Mouse (Mus musculus): ENCODE data around the gene A230050P20Rik. TPM values are rescaled to one million over a fixed set of nuclear protein-coding genes. Genes with fewer than 3 reads are reported as not detected.

A230050P20Rik gene
- polyA plus RNA-seq, 1 experiment from 2014 or later: 18.8 TPM

- H3K4me2 ChIP-seq (ENCODE audit: low read depth, low read length): no peak overlapping the region
- 58% methylated on average over 5 of the region's 5 CpGs for WGBS
- peaks cover 65% of the 10 kb centered on the region for H3K36me3 ChIP-seq (ENCODE audit: control insufficient read depth, insufficient read depth, low read length)
- no peak overlapping the region for H3K9ac ChIP-seq (ENCODE audit: low read length)
- H3K9me3 ChIP-seq (ENCODE audit: control insufficient read depth, low read length): no peaks in the 10 kb centered on the region
- peaks cover 11% of the 10 kb centered on the region for H3K4me1 ChIP-seq (replicated peaks; ENCODE audit: control insufficient read depth, insufficient read depth, low read length)
- H3K4me3 ChIP-seq (ENCODE audit: low read length): no peak overlapping the region
- no peaks in the 10 kb centered on the region for H3K27me3 ChIP-seq (ENCODE audit: control insufficient read depth, insufficient read depth, low read depth, low read length)
- ATAC-seq (ENCODE audit: low read depth): no peak
- H3K27ac ChIP-seq (ENCODE audit: low read length): no peak overlapping the region
These were observed 23.7 kb downstream of the A230050P20Rik start for GRCm38 (mm10) chr9:20892104-20892653.

DNA sequence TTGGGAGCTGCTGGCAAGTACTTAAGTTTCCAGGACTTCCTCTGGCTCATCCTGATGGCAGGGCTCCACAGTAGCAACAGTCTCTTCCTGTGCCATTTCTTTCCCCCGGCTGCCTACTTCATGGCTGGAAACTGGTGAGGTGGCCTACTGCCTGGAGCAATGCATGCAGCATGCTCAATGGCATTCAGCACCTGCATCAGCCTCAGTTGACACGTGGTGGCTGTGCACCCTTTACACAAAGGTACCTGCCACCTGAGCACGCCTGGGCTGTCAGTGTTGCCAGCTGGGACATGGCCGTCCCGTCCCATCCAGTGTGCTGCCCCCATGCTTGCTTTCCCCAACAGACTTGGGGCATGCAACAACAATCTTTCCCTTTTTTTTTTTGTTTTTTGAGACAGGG is 24.6 kb downstream of the A230050P20Rik start:
- no peak overlapping the region for H3K4me2 ChIP-seq (ENCODE audit: low read depth, low read length)

DNA sequence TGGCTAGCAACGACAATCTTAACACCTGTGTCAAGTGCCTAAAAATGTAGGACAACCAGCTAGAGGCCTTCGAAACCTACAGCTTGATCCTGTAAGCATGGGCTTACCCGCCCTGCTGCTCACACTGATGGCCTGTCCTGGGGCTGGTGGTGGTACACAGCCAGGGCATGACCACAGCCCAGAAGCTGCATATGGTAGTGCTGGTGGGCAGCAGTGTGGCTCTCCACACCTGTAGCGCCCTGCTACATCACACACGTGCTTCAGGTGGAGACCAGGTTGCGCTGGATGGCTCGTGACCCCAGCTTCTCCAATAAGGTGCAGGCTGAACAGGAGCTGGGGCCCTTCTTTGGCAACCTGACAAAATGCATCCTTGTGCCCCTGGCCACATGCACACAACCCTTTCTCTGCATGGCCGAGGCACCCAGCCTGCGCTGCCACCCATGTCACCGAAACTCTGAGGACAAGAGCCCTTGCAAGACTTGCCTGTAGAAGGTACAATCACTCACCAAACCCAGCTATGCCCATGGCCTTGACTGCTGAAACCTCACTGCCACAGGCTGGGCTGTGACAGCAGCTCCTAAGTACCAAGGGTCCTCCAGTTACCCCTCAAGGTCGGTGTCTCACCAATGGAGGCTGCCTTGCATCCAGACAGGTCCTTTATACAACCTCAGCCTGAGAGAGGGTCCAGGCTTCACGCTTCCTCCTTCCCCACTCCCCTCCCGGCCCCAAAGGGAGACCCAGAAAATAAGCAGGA is 25.3 kb downstream of the A230050P20Rik start:
- H3K4me2 ChIP-seq (ENCODE audit: low read depth, low read length): no peak overlapping the region

More for the DNA sequence above, 24.6 kb downstream of the A230050P20Rik start:
- no peaks in the 10 kb centered on the region for H3K9me3 ChIP-seq (ENCODE audit: control insufficient read depth, low read length)
- peaks cover 18% of the 10 kb centered on the region for H3K4me1 ChIP-seq (replicated peaks; ENCODE audit: control insufficient read depth, insufficient read depth, low read length)
- H3K9ac ChIP-seq (ENCODE audit: low read length): no peak overlapping the region
- peaks cover 65% of the 10 kb centered on the region for H3K36me3 ChIP-seq (ENCODE audit: control insufficient read depth, insufficient read depth, low read length)
- H3K27me3 ChIP-seq (ENCODE audit: control insufficient read depth, insufficient read depth, low read depth, low read length): no peaks in the 10 kb centered on the region
- no peak for ATAC-seq (ENCODE audit: low read depth)
- WGBS: 66% methylated on average over 5 of the region's 5 CpGs
- H3K27ac ChIP-seq (ENCODE audit: low read length): no peak overlapping the region
- no peak overlapping the region for H3K4me3 ChIP-seq (ENCODE audit: low read length)

GRCm38 (mm10) chr9:20894629-20895028 is 26.2 kb downstream of the A230050P20Rik start:
- ATAC-seq (ENCODE audit: low read depth): no peak
- Histone ChIP-seq H3K9ac (ENCODE audit: low read length) (no peak overlapping the region; the same call in 1 of the 2 replicates), H3K27ac (ENCODE audit: low read length) (no peak overlapping the region), H3K36me3 (ENCODE audit: control insufficient read depth, insufficient read depth, low read length) (peaks cover 63% of the 10 kb centered on the region), H3K4me2 (ENCODE audit: low read depth, low read length) (no peak overlapping the region), H3K4me3 (ENCODE audit: low read length) (no peak overlapping the region), H3K9me3 (ENCODE audit: control insufficient read depth, low read length) (no peaks in the 10 kb centered on the region), H3K4me1 (replicated peaks; ENCODE audit: control insufficient read depth, insufficient read depth, low read length) (peaks cover 13% of the 10 kb centered on the region), H3K27me3 (ENCODE audit: control insufficient read depth, insufficient read depth, low read depth, low read length) (no peaks in the 10 kb centered on the region)
- 86% methylated on average over 15 of the region's 15 CpGs for WGBS

More for the DNA sequence above, 25.3 kb downstream of the A230050P20Rik start:
- Histone ChIP-seq H3K9ac (ENCODE audit: low read length) (no peak overlapping the region; the same call in 1 of the 2 replicates), H3K4me3 (ENCODE audit: low read length) (no peak overlapping the region), H3K27ac (ENCODE audit: low read length) (no peak overlapping the region), H3K36me3 (ENCODE audit: control insufficient read depth, insufficient read depth, low read length) (peaks cover 65% of the 10 kb centered on the region), H3K27me3 (ENCODE audit: control insufficient read depth, insufficient read depth, low read depth, low read length) (no peaks in the 10 kb centered on the region), H3K9me3 (ENCODE audit: control insufficient read depth, low read length) (no peaks in the 10 kb centered on the region), H3K4me1 (replicated peaks; ENCODE audit: control insufficient read depth, insufficient read depth, low read length) (peaks cover 18% of the 10 kb centered on the region)
- WGBS: 79% methylated on average over 13 of the region's 13 CpGs
- ATAC-seq (ENCODE audit: low read depth): no peak

GRCm38 (mm10) chr9:20895382-20895781 is 26.9 kb downstream of the A230050P20Rik start:
- Histone ChIP-seq H3K27me3 (ENCODE audit: control insufficient read depth, insufficient read depth, low read depth, low read length) (no peaks in the 10 kb centered on the region), H3K4me3 (ENCODE audit: low read length) (no peak overlapping the region), H3K9ac (ENCODE audit: low read length) (no peak overlapping the region), H3K36me3 (ENCODE audit: control insufficient read depth, insufficient read depth, low read length) (peaks cover 56% of the 10 kb centered on the region), H3K27ac (ENCODE audit: low read length) (no peak overlapping the region), H3K9me3 (ENCODE audit: control insufficient read depth, low read length) (no peaks in the 10 kb centered on the region), H3K4me1 (replicated peaks; ENCODE audit: control insufficient read depth, insufficient read depth, low read length) (peaks cover 13% of the 10 kb centered on the region), H3K4me2 (ENCODE audit: low read depth, low read length) (no peak overlapping the region)
- no peak for ATAC-seq (ENCODE audit: low read depth)
- 91% methylated on average over 9 of the region's 9 CpGs for WGBS

DNA sequence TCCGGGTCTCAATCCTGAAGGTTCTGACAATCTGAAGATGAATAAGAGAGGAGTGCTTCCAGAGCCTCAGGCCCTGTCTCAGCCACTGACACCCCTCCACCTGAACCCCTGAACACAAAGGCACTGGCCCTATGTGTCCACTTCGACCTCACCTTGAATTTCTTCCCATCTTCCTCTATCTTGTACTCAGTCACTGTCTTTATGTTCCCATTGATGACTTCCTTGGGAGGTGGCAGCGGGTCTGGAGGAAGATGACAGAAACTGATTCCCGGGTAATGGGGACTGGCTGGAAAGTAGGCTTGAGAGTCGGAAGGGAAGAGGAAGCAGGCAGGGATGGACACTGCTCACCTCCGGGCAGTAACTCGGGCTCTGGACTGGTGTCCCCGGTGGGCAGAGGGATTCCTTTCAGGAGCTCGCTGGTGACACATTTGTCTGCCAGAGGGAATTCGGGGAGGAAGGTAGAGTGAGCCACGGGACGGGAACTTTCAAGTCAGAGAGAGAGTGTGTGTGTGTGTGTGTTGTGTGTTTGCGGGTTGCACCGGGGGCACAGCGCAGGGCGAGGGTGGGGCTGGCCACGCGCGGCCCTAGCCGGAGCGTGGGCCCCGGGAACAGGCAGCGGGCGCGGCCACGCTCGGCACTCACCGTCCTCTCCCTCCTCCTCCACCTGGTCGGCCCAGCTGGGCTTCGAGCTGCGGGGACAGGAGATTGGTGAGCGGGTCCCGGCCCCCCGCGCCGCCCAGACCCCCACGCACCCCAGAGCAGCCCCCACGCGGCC is 29.5 kb downstream of the A230050P20Rik start:
- Histone ChIP-seq H3K4me3 (ENCODE audit: low read length) (peak overlapping the region; percentile 94), H3K9me3 (ENCODE audit: control insufficient read depth, low read length) (no peaks in the 10 kb centered on the region), H3K4me1 (replicated peaks; ENCODE audit: control insufficient read depth, insufficient read depth, low read length) (peaks cover 16% of the 10 kb centered on the region), H3K27ac (ENCODE audit: low read length) (peak overlapping the region; percentile 65), H3K9ac (ENCODE audit: low read length) (peak overlapping the region; percentile 99), H3K4me2 (ENCODE audit: low read depth, low read length) (peak overlapping the region; percentile 99), H3K27me3 (ENCODE audit: control insufficient read depth, insufficient read depth, low read depth, low read length) (no peaks in the 10 kb centered on the region), H3K36me3 (ENCODE audit: control insufficient read depth, insufficient read depth, low read length) (peaks cover 32% of the 10 kb centered on the region)
- WGBS: 3% methylated on average over 38 of the region's 39 CpGs
- peak; percentile 61 for ATAC-seq (ENCODE audit: low read depth)

GRCm38 (mm10) chr9:20898511-20899073 is 30.1 kb downstream of the A230050P20Rik start, which contains the start of gene Eif3g:
Gene Eif3g, minus strand, starts transcription at chr9:20898623.
- H3K9me3 ChIP-seq (ENCODE audit: control insufficient read depth, low read length): no peaks in the 10 kb centered on the region
- peaks cover 16% of the 10 kb centered on the region for H3K4me1 ChIP-seq (replicated peaks; ENCODE audit: control insufficient read depth, insufficient read depth, low read length)
- H3K27me3 ChIP-seq (ENCODE audit: control insufficient read depth, insufficient read depth, low read depth, low read length): no peaks in the 10 kb centered on the region
- peak; percentile 89 for ATAC-seq (ENCODE audit: low read depth)
- peak within 1 kb of the TSS; percentile 99 for H3K4me2 ChIP-seq (ENCODE audit: low read depth, low read length)
- peaks cover 27% of the 10 kb centered on the region for H3K36me3 ChIP-seq (ENCODE audit: control insufficient read depth, insufficient read depth, low read length)
- H3K4me3 ChIP-seq (ENCODE audit: low read length): peak within 1 kb of the TSS; percentile 94
- 3% methylated on average over 34 of the region's 34 CpGs for WGBS
- peak within 1 kb of the TSS; percentile 65 for H3K27ac ChIP-seq (ENCODE audit: low read length)
- H3K9ac ChIP-seq (ENCODE audit: low read length): peak within 1 kb of the TSS; percentile 99

GRCm38 (mm10) chr9:20901466-20902173 is 33.2 kb downstream of the A230050P20Rik start:
- 0 out of 2 replicates have a peak, but pooled peaks have one; percentile 12 for ATAC-seq (ENCODE audit: low read depth)
- 11% methylated on average over 13 of the region's 13 CpGs for WGBS
- Histone ChIP-seq H3K27me3 (ENCODE audit: control insufficient read depth, insufficient read depth, low read depth, low read length) (no peaks in the 10 kb centered on the region), H3K4me3 (ENCODE audit: low read length) (no peak overlapping the region), H3K9ac (ENCODE audit: low read length) (peak overlapping the region; percentile 40; the same call in 1 of the 2 replicates), H3K4me1 (replicated peaks; ENCODE audit: control insufficient read depth, insufficient read depth, low read length) (peaks cover 16% of the 10 kb centered on the region), H3K27ac (ENCODE audit: low read length) (no peak overlapping the region), H3K4me2 (ENCODE audit: low read depth, low read length) (no peak overlapping the region), H3K9me3 (ENCODE audit: control insufficient read depth, low read length) (no peaks in the 10 kb centered on the region), H3K36me3 (ENCODE audit: control insufficient read depth, insufficient read depth, low read length) (peaks cover 12% of the 10 kb centered on the region)

All from lung, embryonic 16.5 days (tissue).